Mouse (Mus musculus): Measurements from ENCODE around the gene Tiparp.

The Tiparp gene

GRCm38 (mm10) chr3:65529471-65530215, 1.4 kb downstream of the Tiparp start:
- DNase-seq, result peak; percentile 78

GRCm38 (mm10) chr3:65533014-65533413, 4.8 kb downstream of the Tiparp start:
- DNase-seq, result peak; percentile 42

- peak; percentile 66 for DNase-seq
Measured at GRCm38 (mm10) chr3:65533598-65533997, 5.4 kb downstream of the Tiparp start.

GRCm38 (mm10) chr3:65534488-65534887, 6.3 kb downstream of the Tiparp start:
- no peak for DNase-seq

- no peak for DNase-seq
Measured at GRCm38 (mm10) chr3:65535087-65535761, 7.0 kb downstream of the Tiparp start.

GRCm38 (mm10) chr3:65537288-65537687, 9.1 kb downstream of the Tiparp start:
- no peak for DNase-seq

- no peak for DNase-seq
Measured at GRCm38 (mm10) chr3:65540906-65541551, 12.8 kb downstream of the Tiparp start.

GRCm38 (mm10) chr3:65541552-65541935, 13.3 kb downstream of the Tiparp start:
- no peak for DNase-seq

GRCm38 (mm10) chr3:65549785-65550184, 21.6 kb downstream of the Tiparp start:
- DNase-seq, result no peak

GRCm38 (mm10) chr3:65551065-65551464, 22.9 kb downstream of the Tiparp start:
- peak; percentile 58 for DNase-seq

GRCm38 (mm10) chr3:65554633-65555032, 26.4 kb downstream of the Tiparp start:
- no peak for DNase-seq

GRCm38 (mm10) chr3:65558679-65559078, 30.5 kb downstream of the Tiparp start:
- DNase-seq, result no peak

- DNase-seq, result peak; percentile 63
Measured at GRCm38 (mm10) chr3:65562212-65562611, 34.0 kb downstream of the Tiparp start.

GRCm38 (mm10) chr3:65562694-65563093, 34.5 kb downstream of the Tiparp start:
- DNase-seq, result peak; percentile 25

- peak; percentile 47 for DNase-seq
Measured at GRCm38 (mm10) chr3:65563926-65564624, 35.9 kb downstream of the Tiparp start.

- no peak for DNase-seq
Measured at GRCm38 (mm10) chr3:65565632-65566300, 37.6 kb downstream of the Tiparp start.

GRCm38 (mm10) chr3:65569941-65570340, 41.7 kb downstream of the Tiparp start:
- DNase-seq, result no peak

GRCm38 (mm10) chr3:65573516-65573915, 45.3 kb downstream of the Tiparp start:
- DNase-seq, result peak; percentile 73

- peak; percentile 18 for DNase-seq
Measured at GRCm38 (mm10) chr3:65577602-65578001, 49.4 kb downstream of the Tiparp start.

- peak; percentile 32 for DNase-seq
Measured at GRCm38 (mm10) chr3:65579260-65579921, 51.2 kb downstream of the Tiparp start.

- DNase-seq, result no peak
Measured at GRCm38 (mm10) chr3:65581596-65581995, 53.4 kb downstream of the Tiparp start.

- DNase-seq, result no peak
Measured at GRCm38 (mm10) chr3:65584329-65584728, 56.1 kb downstream of the Tiparp start.
